Mouse (Mus musculus) right cerebral cortex, adult 18-20 months (tissue): ENCODE results near the gene Pgpep1l.
"Not testable (repeated sequence)": the region's sequence is repeated elsewhere in the genome, so short reads cannot be mapped to it uniquely, and the experiment has no call there.

Experiments
- DNase-seq: peaks from one replicate; pipeline ENCODE4 v3.0.0; 2022; ENCODE audit warnings: mixed read lengths

Gene Pgpep1l

GRCm38 (mm10) chr7:68264028-68264453 lies at the start of gene Pgpep1l:
TSS of gene Pgpep1l (minus strand) at chr7:68264233.
- DNase-seq = peak; percentile 33

DNA sequence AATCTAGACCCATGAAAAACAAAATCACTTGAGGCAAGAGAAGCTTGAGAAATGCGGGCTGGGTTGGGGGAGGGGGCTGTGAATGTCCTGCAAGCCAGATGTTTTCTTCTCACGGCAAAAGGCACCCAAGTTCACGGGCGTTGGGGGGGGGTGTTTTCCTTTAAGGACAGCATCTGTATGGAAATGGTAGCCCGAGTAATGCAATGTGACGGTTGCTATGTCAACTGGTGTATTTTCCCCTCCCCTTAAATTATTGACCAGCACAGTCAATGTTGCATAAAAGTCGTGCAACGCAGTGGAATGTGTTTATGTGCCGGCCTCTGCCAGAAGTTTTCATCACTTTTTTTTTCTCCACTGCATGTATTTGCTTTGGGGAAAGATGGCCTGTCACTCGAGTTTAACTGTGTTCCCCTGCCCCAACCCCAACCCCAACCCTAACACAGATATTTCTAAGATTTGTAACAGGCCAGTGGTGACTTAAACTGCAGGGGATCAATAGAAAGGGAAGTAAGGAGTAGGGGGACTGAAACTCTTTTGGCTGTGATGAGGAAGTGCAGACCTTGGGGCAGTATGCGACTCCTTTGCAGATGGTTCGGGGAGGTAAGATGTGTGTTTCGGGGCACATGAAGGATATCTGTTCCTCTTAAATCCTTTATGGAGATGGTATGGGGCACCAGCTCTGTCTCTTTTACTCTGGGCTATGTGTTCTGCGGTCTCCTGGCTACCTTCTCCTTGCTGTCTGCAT lies 49.2 kb upstream of the Pgpep1l start:
- DNase-seq = no peak

DNA sequence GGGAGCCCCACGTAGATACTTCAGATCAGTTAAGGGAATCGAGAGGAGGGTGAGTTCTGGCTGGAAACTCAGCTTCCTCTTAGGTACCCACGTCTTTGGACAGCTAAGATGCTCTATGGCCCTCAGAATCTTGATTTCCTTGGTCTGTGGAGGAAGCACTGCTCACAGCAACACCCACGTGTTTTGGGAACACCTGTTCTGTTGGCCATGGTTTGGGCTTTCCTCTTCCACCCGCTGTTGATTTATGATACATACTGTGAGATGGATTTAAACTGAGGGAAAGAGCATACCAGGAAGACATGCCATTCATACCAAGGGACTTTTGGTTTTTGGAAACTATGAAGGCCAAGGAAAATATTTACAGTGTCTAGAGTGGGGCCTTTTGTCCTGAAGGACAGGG lies 48.4 kb upstream of the Pgpep1l start:
- no peak for DNase-seq

DNA sequence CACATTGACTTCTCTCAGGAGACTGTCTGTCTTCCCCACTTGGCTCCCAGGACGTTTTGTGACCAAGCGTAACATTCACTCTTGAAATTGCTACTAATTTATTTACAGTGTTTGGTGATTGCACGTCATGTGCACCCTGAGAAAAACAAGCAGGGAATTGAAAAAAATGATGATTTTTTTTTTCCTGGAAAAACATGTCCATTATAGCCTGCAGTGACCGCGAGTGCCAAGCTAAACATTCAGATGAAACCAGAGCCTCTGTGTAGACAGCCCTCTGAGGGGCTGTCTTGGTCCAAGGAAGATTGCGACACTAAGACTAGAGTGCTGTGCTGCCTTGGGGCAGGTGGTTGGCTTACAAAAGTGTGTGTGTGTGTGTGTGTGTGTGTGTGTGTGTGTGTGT lies 47.4 kb upstream of the Pgpep1l start:
- no peak for DNase-seq

- no peak for DNase-seq
Observed at GRCm38 (mm10) chr7:68306756-68307155, 42.7 kb upstream of the Pgpep1l start.

DNA sequence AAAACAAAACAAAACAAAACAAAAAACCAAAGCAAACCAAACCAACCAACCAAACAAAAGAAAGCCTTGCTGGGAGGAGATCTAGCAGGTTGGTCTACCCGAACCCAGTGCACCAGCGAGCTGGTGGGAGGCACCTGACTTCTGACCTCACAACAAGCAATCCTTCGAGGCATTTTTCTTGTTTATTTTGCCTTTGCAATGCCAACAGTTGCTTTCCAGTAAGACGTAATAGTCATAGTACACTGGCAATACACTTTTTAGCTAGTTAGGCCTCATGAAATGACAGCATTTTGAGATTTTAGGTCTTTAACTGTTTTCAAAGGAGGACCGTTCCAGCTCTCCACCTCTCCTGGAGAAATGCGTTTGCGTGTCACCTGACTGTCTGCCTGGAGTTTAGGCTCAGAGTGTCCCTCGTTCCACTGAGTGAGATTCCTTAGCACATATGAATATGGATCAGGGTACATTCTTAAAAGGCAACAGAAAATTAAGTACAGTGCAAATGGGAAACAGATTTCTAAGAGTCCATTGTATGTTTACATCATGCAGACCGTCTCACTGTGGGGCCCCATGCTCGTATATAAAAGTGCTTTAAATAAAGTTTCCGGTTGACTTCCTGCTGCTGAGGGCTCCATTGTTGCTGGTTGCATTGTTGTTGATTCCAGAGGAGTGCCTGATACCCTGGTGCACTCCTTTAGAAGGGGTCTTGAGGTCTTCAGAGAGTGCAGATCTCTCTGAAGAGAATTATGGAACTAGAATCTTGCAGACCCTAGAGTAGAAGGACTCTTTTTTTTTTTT lies 41.9 kb upstream of the Pgpep1l start:
- DNase-seq = no peak

DNA sequence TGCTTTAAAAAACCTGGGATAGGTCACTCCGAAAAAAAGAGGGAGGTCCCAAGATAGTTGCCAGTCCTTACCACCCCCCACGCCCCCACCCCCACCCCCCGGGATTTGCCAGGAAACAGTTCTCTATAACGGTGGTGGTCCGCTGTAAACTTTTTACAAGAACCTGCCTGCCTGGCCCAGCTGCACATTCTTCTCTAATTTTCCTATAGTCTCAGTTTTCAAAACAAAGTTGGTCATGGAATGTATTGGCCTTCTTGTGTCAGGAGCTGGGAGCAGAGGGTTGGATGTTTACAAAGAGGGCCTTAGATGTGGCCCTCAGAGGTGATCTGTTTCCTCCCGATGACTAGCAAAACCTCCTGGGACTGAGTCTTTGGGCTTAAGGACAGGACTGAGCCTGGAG lies 39.7 kb upstream of the Pgpep1l start:
- DNase-seq = no peak

DNA sequence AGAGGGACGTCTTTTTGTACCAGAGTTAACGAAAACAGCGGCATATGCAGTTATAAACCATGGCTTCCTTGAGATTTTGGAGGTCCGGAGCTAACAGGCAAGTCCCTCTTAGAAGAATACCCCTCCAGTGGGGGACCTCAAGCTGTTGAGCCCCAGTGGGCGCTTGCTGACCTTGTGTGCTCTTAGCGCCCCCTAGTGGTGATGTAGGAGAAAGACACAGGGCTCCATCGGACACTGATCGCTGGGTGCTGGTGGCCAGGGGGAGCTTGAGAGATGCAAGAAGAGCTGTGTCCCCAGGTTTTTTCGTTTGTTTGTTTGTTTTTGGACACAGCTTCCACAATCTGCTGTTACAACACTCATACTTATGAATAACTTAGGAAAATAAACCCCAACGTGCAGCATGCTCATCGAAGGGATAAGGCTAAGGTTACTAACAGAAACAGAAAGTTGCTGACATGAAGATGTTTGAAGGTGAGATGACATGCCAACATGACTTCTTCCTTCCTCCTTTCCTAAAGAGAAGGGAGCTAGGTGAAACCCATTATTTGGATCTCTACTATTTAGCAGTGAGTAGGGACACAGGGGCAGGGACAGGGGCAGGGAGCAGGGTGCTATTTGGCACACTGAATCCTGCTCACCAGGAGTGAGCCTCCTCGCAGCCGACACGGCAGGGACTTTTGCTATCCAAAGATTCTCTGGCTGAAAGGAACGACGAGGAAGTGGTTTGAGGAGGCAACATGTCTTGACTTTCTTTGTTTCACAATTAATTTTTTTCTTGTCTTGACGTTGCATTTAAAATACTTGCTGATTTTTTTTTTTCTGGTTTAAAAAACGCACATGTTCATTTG lies 38.8 kb upstream of the Pgpep1l start:
- DNase-seq = peak; percentile 70

- no peak for DNase-seq
Observed at GRCm38 (mm10) chr7:68301160-68301559, 37.1 kb upstream of the Pgpep1l start.

GRCm38 (mm10) chr7:68298381-68299076 lies 34.5 kb upstream of the Pgpep1l start:
- no peak for DNase-seq

DNA sequence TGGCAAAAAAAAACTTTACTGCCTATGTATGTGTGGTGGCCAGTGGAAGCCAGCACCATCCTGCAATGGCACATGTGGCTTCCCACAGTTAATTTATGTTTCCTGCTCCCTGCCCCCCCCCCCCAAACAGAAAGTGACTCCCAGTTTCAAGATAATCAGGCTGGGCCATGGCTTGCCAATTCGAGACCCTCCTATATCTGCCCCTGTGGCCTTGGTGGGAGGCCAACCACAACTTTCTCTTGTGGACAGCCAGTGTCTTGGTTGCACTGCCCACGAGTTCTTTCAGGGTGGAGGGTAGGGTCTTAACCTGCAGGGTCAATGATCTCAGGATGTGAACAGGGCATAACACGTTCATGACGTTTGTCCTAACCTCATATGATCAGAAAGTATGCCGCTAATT lies 32.5 kb upstream of the Pgpep1l start:
- DNase-seq = no peak

DNA sequence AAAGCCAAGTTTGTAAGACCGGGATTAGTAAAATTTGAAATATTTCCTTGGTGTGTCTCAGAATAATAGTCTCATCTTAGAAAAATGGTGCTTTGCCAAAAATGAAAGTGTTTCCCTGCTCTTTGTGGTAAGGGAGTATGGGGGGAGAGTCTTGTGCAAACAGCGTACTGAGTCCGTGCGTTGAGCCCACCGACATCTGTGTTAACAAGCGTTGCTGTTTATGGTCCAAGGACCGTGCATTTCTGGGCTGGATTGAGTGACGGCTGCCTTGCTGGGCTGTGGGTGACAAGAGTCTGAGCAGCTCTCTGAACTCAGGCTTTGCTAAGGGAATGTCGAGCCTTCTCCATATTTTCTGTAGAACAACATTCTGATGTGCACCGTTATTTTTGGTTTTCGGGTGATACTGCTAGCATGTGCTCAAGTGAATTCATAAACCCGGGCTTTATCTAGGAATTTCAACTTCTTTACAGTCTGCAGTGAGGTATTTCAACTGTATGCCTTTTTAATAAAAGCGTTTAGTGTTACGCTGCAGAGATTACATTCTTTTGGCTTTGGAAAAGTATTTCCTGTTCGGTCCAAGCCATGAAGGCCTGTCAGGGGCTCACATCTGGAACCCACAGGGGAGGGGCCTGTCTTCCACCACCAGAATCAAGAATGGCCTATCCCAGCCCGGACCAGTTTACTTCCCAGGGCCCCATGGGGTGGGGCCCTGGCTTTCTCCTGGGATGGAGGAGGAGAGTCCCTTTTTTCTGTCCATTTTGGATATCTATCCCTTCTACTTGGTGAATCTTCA lies 30.2 kb upstream of the Pgpep1l start:
- DNase-seq = no peak

- DNase-seq = no peak
Observed at GRCm38 (mm10) chr7:68291603-68292002, 27.6 kb upstream of the Pgpep1l start.

- DNase-seq = no peak
Observed at GRCm38 (mm10) chr7:68289081-68289480, 25.0 kb upstream of the Pgpep1l start.

GRCm38 (mm10) chr7:68288000-68288399 lies 24.0 kb upstream of the Pgpep1l start:
- not testable (repeated sequence) for DNase-seq

GRCm38 (mm10) chr7:68287582-68287981 lies 23.5 kb upstream of the Pgpep1l start:
- DNase-seq = no peak

GRCm38 (mm10) chr7:68286526-68287481 lies 22.8 kb upstream of the Pgpep1l start:
- no peak for DNase-seq

DNA sequence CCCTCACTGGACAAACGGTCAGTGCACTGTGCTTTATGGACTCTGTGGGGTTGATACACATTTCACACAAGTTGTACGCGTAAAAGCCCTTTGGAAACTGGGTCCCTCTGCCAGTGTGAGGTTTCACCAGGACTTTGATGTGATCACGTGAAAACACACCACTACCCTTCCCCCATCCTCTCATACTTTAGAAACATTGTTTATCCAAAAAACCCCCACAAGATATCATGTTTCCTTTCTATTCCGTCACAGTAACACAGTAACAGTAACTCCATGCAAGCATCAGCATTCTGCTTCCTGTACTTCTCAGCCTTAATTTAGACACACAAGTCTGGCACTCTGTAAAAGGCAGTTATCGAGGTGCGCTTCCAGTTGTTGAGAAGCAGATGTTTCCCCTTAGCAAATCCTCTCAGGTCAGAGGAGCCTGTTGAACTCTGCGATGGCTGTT lies 21.8 kb upstream of the Pgpep1l start:
- DNase-seq = no peak

- no peak for DNase-seq
Observed at GRCm38 (mm10) chr7:68283776-68284175, 19.7 kb upstream of the Pgpep1l start.

DNA sequence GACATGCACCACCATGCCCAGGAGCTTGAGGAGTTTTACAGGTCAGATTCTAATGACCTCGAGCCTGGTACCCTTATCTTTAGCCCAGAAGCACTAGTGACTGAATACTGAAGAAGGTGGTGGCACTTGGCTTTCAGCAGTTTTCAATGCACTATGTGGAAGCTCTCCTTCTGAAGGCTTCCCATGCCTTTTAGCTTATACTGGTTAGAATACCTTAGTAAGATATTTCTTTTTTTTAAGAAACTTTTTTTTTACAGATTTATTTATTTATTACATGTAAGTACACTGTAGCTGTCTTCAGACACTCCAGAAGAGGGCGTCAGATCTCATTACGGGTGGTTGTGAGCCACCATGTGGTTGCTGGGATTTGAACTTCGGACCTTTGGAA lies 19.1 kb upstream of the Pgpep1l start:
- not testable (repeated sequence) for DNase-seq
